Mouse (Mus musculus): ENCODE results near the gene Rap1gap2. TPM values are rescaled to one million over a fixed set of nuclear protein-coding genes. Genes with fewer than 3 reads are reported as not detected.
"Not testable (repeated sequence)": the region's sequence is repeated elsewhere in the genome, so short reads cannot be mapped to it uniquely, and the experiment has no call there.

Gene Rap1gap2
- polyA plus RNA-seq, 1 experiment from 2014 or later = 0.88 TPM

GRCm38 (mm10) chr11:74584946-74585723 is 25.6 kb downstream of the Rap1gap2 start:
- no peak overlapping the region for H3K27ac ChIP-seq (replicated peaks)
- no peaks in the 10 kb centered on the region for H3K36me3 ChIP-seq
- H3K4me1 ChIP-seq = peaks cover 12% of the 10 kb centered on the region
- H3K9me3 ChIP-seq (replicated peaks) = no peaks in the 10 kb centered on the region
- no peak for DNase-seq (ENCODE audit: low spot score)
- no peak overlapping the region for H3K4me3 ChIP-seq
- H3K27me3 ChIP-seq (ENCODE audit: low read depth, poor library complexity, severe bottlenecking) = peaks cover 42% of the 10 kb centered on the region
- WGBS = 73% methylated on average over 10 of the region's 10 CpGs

DNA sequence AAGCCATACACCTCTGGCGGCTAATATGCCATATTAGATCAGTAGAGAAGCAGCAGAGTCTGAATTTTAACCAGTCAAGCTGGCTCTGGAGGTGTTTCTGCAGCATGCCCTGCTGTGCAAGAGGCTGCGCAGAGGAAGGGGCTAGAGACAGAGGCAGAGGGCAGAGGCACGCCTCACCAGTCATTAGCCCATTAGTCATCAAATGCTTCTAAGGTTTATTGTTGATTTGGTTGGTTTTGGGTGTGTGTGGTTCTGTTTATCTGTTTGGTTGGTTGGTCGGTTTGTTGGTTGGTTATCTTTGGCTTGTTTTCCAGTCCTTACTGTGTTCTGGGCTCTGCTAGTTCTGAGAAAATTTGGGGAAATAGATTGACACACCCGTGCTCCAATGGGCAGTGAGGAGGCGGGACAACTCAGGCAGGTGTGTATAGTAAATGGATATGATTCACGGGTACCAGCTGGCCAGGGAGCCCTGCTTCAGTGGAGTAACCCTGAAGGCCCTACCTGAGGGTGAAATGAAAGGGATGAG is 26.8 kb downstream of the Rap1gap2 start:
- peaks cover 3% of the 10 kb centered on the region; the same call in 1 of the 2 replicates for H3K4me1 ChIP-seq
- no peak overlapping the region for H3K4me3 ChIP-seq
- no peak overlapping the region for H3K27ac ChIP-seq (replicated peaks)
- no peak for DNase-seq (ENCODE audit: low spot score)
- no peaks in the 10 kb centered on the region for H3K9me3 ChIP-seq (replicated peaks)
- no peaks in the 10 kb centered on the region for H3K36me3 ChIP-seq
- WGBS = 75% methylated on average over 7 of the region's 7 CpGs
- peaks cover 30% of the 10 kb centered on the region for H3K27me3 ChIP-seq (ENCODE audit: low read depth, poor library complexity, severe bottlenecking)

DNA sequence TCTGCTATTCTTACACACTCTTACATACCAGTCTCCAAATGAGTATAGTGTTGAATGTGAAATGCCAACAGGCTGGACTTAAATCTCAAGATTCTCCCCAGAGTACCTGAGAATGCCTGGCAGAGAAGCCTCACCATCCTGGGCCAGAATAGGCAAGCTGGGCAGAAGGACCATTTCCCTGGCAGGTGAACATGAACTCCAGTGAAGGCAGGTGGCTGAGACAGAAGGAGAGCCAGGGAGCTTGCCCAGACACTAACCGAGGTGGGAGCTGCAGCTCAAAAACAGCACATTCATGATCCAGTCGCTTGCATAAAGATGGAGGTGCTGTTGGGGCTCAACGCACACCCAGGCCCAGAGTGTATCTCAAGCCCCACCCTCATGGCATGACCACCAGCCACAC is 28.3 kb downstream of the Rap1gap2 start:
- DNase-seq (ENCODE audit: low spot score) = no peak
- Histone ChIP-seq H3K9me3 (replicated peaks) (no peaks in the 10 kb centered on the region), H3K4me1 (peaks cover 3% of the 10 kb centered on the region; the same call in 1 of the 2 replicates), H3K4me3 (no peak overlapping the region), H3K27ac (replicated peaks) (no peak overlapping the region), H3K36me3 (no peaks in the 10 kb centered on the region), H3K27me3 (ENCODE audit: low read depth, poor library complexity, severe bottlenecking) (peaks cover 15% of the 10 kb centered on the region)
- WGBS = 83% methylated on average over 3 of the region's 3 CpGs

DNA sequence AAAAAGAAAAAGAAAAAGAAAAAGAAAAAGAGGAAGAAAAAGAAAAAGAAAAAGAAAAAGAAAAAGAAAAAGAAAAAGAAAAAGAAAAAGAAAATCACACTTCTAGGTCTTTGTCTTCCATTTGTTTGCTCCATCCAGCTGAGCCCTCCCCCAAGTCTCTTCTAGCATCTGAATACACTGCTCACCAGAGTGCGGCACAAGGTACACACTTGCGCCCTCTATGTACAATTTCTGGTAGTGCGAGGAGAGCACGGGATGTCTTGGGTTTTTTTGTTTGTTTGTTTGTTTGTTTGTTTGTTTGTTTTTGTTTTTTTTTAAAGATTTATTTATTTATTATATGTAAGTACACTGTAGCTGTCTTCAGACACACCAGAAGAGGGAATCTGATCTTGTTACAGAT is 29.4 kb downstream of the Rap1gap2 start:
- DNase-seq (ENCODE audit: low spot score); H3K36me3 ChIP-seq; H3K4me3 ChIP-seq; H3K4me1 ChIP-seq; H3K27me3 ChIP-seq (ENCODE audit: low read depth, poor library complexity, severe bottlenecking); H3K27ac ChIP-seq (replicated peaks); H3K9me3 ChIP-seq (replicated peaks): not testable (repeated sequence)
- WGBS = 61% methylated on average over 4 of the region's 4 CpGs

DNA sequence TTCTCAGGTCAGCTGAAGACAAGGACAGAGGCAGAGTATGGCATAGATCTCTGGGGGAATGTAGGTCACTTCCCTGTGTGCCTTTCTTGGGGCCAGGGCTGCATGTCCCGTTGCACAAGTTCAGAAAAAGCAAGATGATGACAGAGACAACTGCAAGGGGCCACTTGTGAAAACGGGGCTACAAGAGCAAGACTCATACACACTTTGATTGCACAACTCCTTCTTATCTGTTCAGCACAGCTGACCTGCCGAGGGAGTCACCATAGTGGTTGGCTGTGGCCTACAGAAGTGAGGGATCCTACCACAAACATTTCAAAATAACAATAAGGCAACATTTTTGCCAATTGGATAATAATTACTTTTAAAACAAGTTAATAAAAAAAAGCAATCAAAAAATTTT is 33.6 kb downstream of the Rap1gap2 start:
- H3K9me3 ChIP-seq (replicated peaks) = no peaks in the 10 kb centered on the region
- DNase-seq (ENCODE audit: low spot score) = no peak
- WGBS = 75% methylated on average over 3 of the region's 3 CpGs
- no peaks in the 10 kb centered on the region for H3K27me3 ChIP-seq (ENCODE audit: low read depth, poor library complexity, severe bottlenecking)
- no peaks in the 10 kb centered on the region for H3K36me3 ChIP-seq
- peaks cover 7% of the 10 kb centered on the region for H3K4me1 ChIP-seq
- no peak overlapping the region for H3K27ac ChIP-seq (replicated peaks)
- no peak overlapping the region for H3K4me3 ChIP-seq

GRCm38 (mm10) chr11:74575940-74576339 is 34.8 kb downstream of the Rap1gap2 start:
- Histone ChIP-seq H3K4me1 (peaks cover 10% of the 10 kb centered on the region), H3K4me3 (no peak overlapping the region), H3K9me3 (replicated peaks) (no peaks in the 10 kb centered on the region), H3K27ac (replicated peaks) (no peak overlapping the region), H3K36me3 (no peaks in the 10 kb centered on the region), H3K27me3 (ENCODE audit: low read depth, poor library complexity, severe bottlenecking) (no peaks in the 10 kb centered on the region)
- DNase-seq (ENCODE audit: low spot score) = no peak
- 94% methylated on average over 3 of the region's 3 CpGs for WGBS

DNA sequence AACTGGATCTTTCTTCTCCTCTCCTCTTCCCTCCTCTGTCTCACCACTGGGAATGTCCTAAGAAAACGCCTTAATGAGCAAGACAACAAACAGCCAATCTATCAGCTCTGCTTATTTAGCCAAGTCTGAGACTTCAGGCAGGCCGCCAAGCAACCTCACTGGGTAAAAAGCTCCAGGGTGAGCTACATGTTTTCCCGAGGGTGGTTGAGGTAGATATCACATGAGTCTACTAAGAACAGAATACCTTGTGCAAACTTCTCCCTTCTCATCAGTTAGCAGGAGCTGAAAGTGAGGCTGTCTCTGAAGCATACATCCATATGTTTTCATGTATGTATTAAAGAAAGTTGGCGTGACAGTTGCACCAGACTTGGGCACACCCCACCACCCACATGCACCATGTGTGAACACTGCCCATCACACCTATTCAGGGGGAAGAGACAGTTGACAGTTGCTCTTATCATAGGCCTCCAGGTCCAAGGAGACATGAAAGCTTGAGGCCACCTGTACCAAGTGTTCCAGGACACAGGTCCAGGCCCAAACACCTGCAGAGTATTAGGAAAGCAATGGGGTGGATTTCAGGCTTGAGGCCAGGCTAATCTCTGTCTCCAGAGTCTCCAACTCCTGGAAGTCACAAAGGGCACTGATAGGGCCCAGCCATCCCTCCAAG is 35.8 kb downstream of the Rap1gap2 start:
- no peak for DNase-seq (ENCODE audit: low spot score)
- WGBS = 81% methylated on average over 4 of the region's 4 CpGs
- H3K4me3 ChIP-seq = no peak overlapping the region

DNA sequence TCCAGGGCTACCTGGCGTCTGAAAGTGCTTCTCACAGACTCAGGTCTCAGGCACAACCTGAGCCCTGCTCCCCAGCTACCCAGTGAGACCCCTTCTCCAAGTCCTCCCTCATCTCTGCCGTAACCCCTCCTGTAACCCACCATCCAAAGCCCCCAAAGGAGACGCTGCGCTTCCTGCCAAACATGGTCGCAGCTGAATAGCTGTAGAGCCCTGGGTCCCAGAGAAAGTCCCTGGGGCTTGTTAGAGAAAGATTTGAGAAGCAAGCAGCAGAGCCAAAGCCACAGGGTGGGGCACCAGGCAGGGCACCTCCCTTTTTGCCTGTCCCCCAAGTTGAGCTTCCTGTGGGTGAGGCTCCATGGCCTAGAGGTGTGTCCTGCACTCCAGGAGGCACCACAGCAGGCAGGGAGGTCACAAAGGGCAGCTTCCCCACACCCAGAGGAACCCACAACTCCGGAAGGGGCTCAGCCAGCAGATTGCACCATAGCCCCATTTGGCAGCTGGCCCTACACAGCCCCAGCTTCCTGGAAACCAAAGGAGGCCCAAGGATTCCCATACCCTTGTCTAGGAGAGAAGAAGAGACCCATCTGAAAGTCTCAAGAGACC is 38.2 kb downstream of the Rap1gap2 start:
- WGBS = 80% methylated on average over 6 of the region's 6 CpGs

More for the DNA sequence above, 35.8 kb downstream of the Rap1gap2 start:
- Histone ChIP-seq H3K27me3 (ENCODE audit: low read depth, poor library complexity, severe bottlenecking) (no peaks in the 10 kb centered on the region), H3K4me1 (peaks cover 16% of the 10 kb centered on the region), H3K27ac (replicated peaks) (no peak overlapping the region), H3K9me3 (replicated peaks) (no peaks in the 10 kb centered on the region), H3K36me3 (no peaks in the 10 kb centered on the region)

DNA sequence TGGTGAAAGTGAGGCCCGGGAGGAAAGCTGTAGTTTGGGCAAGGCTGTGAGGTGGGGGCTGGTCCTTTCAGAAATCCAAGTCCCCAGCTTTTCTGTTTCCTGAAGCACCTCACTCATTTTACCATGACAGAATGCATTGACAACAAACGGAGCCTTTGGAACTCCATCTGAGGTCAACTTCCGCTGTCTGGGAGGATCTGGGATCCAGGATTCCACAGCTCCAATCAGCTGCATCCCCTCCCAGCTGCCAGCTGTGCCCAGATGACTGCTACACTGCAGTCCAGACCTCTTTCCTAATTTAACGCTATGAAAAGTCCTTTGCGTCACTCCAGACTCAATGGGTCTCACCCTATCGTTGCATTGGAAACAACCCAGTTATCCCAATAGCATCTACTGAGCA is 41.0 kb downstream of the Rap1gap2 start:
- H3K36me3 ChIP-seq = no peaks in the 10 kb centered on the region
- DNase-seq (ENCODE audit: low spot score) = no peak
- 73% methylated on average over 6 of the region's 6 CpGs for WGBS
- H3K4me1 ChIP-seq = peaks cover 16% of the 10 kb centered on the region
- H3K27ac ChIP-seq (replicated peaks) = no peak overlapping the region
- no peaks in the 10 kb centered on the region for H3K27me3 ChIP-seq (ENCODE audit: low read depth, poor library complexity, severe bottlenecking)
- H3K9me3 ChIP-seq (replicated peaks) = no peaks in the 10 kb centered on the region
- H3K4me3 ChIP-seq = no peak overlapping the region

More for the DNA sequence above, 38.2 kb downstream of the Rap1gap2 start:
- Histone ChIP-seq H3K27me3 (ENCODE audit: low read depth, poor library complexity, severe bottlenecking) (no peaks in the 10 kb centered on the region), H3K36me3 (no peaks in the 10 kb centered on the region), H3K4me1 (peaks cover 16% of the 10 kb centered on the region), H3K9me3 (replicated peaks) (no peaks in the 10 kb centered on the region), H3K27ac (replicated peaks) (no peak overlapping the region), H3K4me3 (no peak overlapping the region)
- DNase-seq (ENCODE audit: low spot score) = no peak

- 87% methylated on average over 5 of the region's 5 CpGs for WGBS
- Histone ChIP-seq H3K36me3 (no peaks in the 10 kb centered on the region), H3K4me1 (peaks cover 12% of the 10 kb centered on the region), H3K4me3 (no peak overlapping the region), H3K27me3 (ENCODE audit: low read depth, poor library complexity, severe bottlenecking) (no peaks in the 10 kb centered on the region), H3K9me3 (replicated peaks) (no peaks in the 10 kb centered on the region), H3K27ac (replicated peaks) (no peak overlapping the region)
- no peak for DNase-seq (ENCODE audit: low spot score)
Observed at GRCm38 (mm10) chr11:74568463-74568862, 42.3 kb downstream of the Rap1gap2 start.

DNA sequence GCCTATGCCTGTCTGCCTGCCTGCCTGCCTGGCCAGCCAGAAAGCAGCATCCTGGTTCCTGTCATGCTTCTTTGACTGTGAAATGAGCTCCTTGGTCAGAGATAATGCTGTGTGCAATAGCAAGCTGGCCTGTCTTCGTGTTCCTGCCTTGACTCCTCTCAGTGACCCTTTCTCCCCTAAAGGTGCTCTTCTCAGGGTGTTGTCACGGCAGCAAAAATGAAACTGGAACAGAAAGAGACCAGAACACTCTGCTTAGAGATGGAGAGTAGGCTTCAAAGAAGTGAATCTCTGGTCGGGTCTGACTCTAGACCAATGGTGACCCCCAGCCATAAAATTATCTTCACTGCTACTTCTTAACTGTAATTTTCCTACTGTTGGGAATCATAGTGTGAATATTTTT is 42.7 kb downstream of the Rap1gap2 start:
- WGBS = 68% methylated on average over 3 of the region's 3 CpGs
- no peaks in the 10 kb centered on the region for H3K36me3 ChIP-seq
- H3K4me3 ChIP-seq = no peak overlapping the region
- H3K9me3 ChIP-seq (replicated peaks) = no peaks in the 10 kb centered on the region
- 0 out of 2 replicates have a peak, but pooled peaks cover 1% of the 10 kb centered on the region for H3K27me3 ChIP-seq (ENCODE audit: low read depth, poor library complexity, severe bottlenecking)
- DNase-seq (ENCODE audit: low spot score) = no peak
- H3K27ac ChIP-seq (replicated peaks) = no peak overlapping the region
- H3K4me1 ChIP-seq = peaks cover 9% of the 10 kb centered on the region

DNA sequence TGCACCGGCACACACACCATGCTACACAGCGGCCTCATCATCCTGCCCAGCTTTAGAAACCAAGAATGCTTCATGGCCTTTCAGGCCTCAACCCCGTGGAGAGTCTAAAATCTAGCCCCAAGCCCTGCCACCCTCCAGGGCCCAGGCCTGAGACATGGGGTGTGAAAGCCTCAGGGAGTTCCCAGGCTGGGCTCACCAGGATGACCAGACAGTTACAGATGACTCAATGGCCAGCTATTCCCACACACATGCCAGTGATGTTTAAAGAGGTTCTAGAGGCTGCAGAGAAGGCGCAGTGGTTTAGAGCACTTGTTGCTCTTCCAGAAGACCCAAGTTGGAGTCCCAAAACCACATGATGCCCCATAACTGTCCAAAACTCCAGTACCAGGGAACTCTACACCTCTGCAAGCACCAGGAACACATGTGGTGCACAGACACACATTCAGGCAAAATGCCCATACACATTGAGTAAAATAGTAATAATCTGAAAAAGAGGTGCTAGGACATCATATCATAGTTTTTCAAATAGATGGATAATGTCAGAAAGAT is 44.3 kb downstream of the Rap1gap2 start:
- Histone ChIP-seq H3K4me3 (no peak overlapping the region), H3K27ac (replicated peaks) (no peak overlapping the region), H3K4me1 (peaks cover 9% of the 10 kb centered on the region), H3K27me3 (ENCODE audit: low read depth, poor library complexity, severe bottlenecking) (0 out of 2 replicates have a peak, but pooled peaks cover 3% of the 10 kb centered on the region), H3K36me3 (no peaks in the 10 kb centered on the region), H3K9me3 (replicated peaks) (no peaks in the 10 kb centered on the region)
- DNase-seq (ENCODE audit: low spot score) = no peak
- 89% methylated on average over 4 of the region's 4 CpGs for WGBS

Data from midbrain, embryonic 10.5 days (tissue).